Mouse (Mus musculus) right cerebral cortex, adult 18-20 months (tissue): ENCODE measurements around the gene Clvs2.

Experiments
- DNase-seq: peaks from one replicate; pipeline ENCODE4 v3.0.0; 2022; ENCODE audit warnings: mixed read lengths

Gene Clvs2

DNA sequence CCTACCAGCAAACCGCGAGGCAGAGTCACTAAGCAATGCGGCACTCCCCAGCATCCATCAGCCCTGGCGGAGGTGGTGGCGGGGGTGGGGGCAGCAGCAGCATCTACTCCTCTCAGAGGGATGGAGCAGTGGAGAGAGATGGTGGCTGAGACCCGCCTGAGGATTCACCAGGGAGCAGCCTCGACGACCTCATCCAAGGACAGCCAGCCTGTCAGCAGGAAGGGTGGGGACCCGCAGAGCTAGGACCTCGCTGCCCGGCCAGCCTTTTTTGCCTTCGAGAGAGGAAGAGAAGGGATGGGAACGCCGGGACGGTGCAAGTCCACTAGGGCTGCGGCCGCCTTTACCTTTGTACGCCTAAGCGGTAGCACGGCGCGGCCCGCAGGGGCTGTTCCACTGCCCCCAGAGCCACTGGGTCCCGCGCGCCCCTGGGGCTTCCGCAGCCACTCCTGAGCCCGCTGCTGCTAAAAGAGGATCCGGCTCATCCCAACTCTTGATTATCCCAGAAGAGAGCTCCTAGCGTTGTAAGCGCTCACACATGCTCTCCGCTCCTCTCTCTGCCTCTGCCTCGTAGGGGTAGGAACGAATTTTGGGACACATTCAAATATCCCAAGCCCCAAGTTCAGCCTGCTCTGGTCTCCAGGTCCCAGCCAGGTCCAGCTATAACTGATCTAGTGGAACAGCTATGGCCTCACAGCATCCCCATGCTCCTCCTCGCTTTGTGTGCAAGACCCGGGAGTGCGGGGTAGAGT, at the start of gene Clvs2:
TSS of gene Clvs2 (minus strand) at position 639 of the 749 bp plus-strand sequence.
- DNase-seq: peak; percentile 94

- peak; percentile 78 for DNase-seq
Measured at GRCm38 (mm10) chr10:33653142-33653541, 28.6 kb upstream of the Clvs2 start.

GRCm38 (mm10) chr10:33623577-33623991, 985 bp downstream of the Clvs2 start:
- DNase-seq: no peak

DNA sequence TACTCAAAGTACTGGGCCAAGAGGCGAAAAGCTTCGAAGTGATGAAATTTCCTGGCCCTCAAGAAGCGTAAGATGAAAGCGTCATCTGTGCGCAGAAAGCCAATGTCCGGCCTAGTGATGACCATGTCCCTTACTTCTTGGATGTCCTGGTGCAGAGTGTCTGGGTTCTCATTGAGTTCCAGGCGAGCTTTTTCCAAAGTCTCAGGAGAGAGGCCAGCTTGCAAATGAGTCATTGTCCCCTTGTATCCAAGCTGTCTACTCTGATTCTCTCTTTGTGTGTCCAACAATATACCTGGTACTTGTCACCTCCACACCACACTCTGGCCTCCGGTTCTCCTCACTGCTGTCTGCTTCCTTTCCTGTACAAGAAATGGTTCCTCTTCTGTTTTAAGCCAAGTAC, 1.9 kb downstream of the Clvs2 start:
- DNase-seq: no peak

GRCm38 (mm10) chr10:33616207-33616606, 8.4 kb downstream of the Clvs2 start:
- no peak for DNase-seq

DNA sequence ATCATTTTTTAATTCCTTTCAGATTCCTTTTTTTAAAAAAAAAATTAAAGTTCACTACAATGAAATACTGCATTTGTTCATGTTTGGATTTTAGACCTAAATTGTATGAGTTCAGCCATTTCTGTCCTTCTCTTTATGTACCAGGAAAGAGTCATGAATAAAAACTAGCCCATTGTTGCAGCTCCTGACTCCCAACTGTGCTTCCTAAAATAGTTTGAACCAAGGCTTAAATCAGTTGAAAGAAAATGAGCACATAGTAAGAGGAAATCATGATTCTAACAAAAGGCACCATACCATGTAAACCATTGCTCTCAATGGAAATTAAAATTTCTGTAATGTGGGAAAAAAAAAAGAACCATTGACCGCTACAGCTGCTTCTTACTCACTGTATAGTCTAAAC, 11.4 kb downstream of the Clvs2 start:
- no peak for DNase-seq

DNA sequence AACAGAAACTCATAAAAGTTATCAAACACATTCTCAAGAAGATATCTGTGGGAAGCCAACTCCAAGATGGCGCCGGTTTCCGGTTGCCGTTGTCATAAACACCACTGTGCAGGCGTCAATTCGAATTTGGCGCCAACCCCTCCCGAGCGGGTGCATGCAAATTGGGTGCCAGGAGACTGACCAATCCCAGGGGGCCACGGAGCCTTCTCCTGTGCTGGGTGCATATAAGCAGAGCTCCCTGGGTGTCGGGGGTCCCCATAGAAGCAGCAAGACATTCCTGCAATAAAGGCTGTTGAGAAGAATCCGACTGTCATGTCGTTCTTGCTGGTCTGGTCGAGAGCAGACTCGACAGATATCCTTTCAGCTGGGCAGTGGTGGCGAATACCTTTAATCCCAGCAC, 31.8 kb downstream of the Clvs2 start:
- DNase-seq: no peak

GRCm38 (mm10) chr10:33588800-33589199, 35.8 kb downstream of the Clvs2 start:
- DNase-seq: no peak

DNA sequence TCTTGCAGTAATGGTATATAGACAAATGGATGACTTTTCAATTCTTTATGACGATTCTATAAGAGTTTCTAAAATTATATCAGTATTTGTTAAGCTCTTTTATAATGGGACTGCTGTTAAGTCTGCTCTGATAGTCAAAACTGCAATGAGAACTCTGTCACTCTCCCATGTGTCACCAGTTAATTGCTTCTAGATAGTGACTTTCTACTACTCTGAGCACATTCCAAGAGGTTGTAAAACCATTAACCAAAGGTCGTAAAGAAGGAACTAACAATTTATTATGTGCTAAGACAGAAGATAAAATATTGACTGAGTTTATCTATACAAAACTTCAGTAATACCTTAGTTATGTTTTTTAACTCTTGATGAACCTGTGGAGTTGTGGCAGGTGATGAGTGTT, 37.5 kb downstream of the Clvs2 start:
- no peak for DNase-seq

DNA sequence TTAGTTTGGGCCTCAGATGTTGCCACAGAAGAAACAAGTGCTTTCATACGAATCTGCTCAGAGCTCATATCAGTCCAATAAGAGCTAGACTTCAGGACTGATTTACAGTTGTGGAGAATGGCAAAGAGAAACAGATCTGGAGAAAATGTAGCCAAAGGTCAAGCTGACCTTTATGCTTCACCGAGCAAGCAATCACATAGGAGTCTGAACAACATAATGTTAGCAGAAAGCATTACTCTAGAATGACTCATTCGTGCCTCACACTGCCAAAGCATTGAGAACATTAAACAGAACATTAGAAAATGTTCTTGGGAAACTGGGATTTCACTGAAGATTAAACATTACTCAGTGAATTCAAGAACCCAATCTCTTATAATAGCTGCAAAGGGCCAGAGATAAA, 66.5 kb downstream of the Clvs2 start:
- DNase-seq: peak; percentile 54

DNA sequence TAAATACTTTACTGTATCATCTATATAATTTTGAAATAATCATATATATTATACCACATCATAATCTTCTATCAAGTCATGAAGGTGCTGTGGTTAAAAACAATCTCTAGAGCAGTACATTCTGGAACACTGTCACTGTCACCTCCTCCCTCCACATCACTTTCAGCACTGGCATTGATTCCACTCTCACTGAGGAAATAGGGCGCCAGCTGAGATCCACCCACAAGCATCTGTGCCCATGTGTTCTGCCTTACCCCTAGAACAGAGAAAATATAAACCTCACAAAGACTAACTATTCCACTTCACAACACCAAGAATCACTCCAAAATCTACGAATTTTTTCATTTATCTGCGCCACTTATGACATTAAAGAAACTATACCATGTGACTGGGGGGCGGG, 84.2 kb downstream of the Clvs2 start:
- peak; percentile 97 for DNase-seq
